Mouse (Mus musculus) midbrain, embryonic 14.5 days (tissue): ENCODE measurements around the gene Bcas3. TPM values are rescaled to one million over a fixed set of nuclear protein-coding genes. Genes with fewer than 3 reads are reported as not detected.

Experiments used
- ATAC-seq: fragments of 200-750 bp; cut with Nextera tagmentation; 2 replicates; pipeline ENCODE4 v1.8.0; 2017; ENCODE audit warnings: moderate number of reproducible peaks, moderate library complexity; ENCODE audit not compliant: low FRiP score, low TSS enrichment
- DNase-seq: peaks from one replicate; pipeline ENCODE4 v3.0.0-alpha.2; 2015
- H3K27ac ChIP-seq: fragments of 300-500 bp; sonication (generic); replicated peaks from 2 replicates; pipeline ENCODE4 v1.5.1; 2014; ENCODE audit warnings: mild to moderate bottlenecking, low read depth, low read length, moderate library complexity
- H3K27me3 ChIP-seq: fragments of 300-500 bp; sonication (generic); 2 replicates; pipeline ENCODE4 v1.6.1; 2014; ENCODE audit warnings: low read length, control low read depth, mixed read lengths; ENCODE audit not compliant: control insufficient read depth, insufficient read depth
- H3K36me3 ChIP-seq: fragments of 300-500 bp; sonication (generic); 2 replicates; pipeline ENCODE4 v1.6.1; 2014; ENCODE audit warnings: low read length, control low read depth; ENCODE audit not compliant: control insufficient read depth, insufficient read depth
- H3K4me1 ChIP-seq: fragments of 300-500 bp; sonication (generic); 2 replicates; pipeline ENCODE4 v1.6.1; 2014; ENCODE audit warnings: mild to moderate bottlenecking, antibody characterized with exemption, low read length, control low read depth; ENCODE audit not compliant: control insufficient read depth, insufficient read depth
- H3K4me2 ChIP-seq: fragments of 300-500 bp; sonication (generic); 2 replicates; pipeline ENCODE4 v1.6.1; 2014; ENCODE audit warnings: mild to moderate bottlenecking, low read length, moderate library complexity
- H3K4me3 ChIP-seq: fragments of 300-500 bp; sonication (generic); replicated peaks from 2 replicates; pipeline ENCODE4 v1.5.1; 2014; ENCODE audit warnings: low read depth, low read length
- H3K9ac ChIP-seq: fragments of 300-500 bp; sonication (generic); replicated peaks from 2 replicates; pipeline ENCODE4 v1.6.1; 2014; ENCODE audit warnings: mild to moderate bottlenecking, low read length, moderate library complexity
- H3K9me3 ChIP-seq: fragments of 300-500 bp; sonication (generic); 2 replicates; pipeline ENCODE4 v1.6.1; 2016; ENCODE audit warnings: low read length, control low read depth, mixed read lengths; ENCODE audit not compliant: control insufficient read depth
- WGBS: fragments of 180-500 bp; shearing (Covaris S2); extraction: QIAGEN DNeasy Blood & Tissue Kit; methylation state at CpG from one replicate; pipeline ENCODE4 v1.1.7; 2014; 5-methylcytosine and 5-hydroxymethylcytosine counted together
- polyA plus RNA-seq: library from polyadenylated mRNA; unstranded; fragments of >200 nt; fragmentation: Nextera tagmentation; extraction: Ambion mirVana; gene quantifications from 2 replicates; pipeline ENCODE4 v1.2.1, GENCODE M21; 2014

Gene Bcas3
- polyA plus RNA-seq, 1 experiment from 2014 or later: 33.4 TPM

- H3K27me3 ChIP-seq: peaks cover 50% of the 10 kb centered on the region
- ATAC-seq (no peak), DNase-seq (no peak)
- peaks cover 4% of the 10 kb centered on the region; the same call in 1 of the 2 replicates for H3K4me1 ChIP-seq
- no peaks in the 10 kb centered on the region for H3K36me3 ChIP-seq
- no peak overlapping the region for H3K9ac ChIP-seq
- 70% methylated on average over 9 of the region's 10 CpGs for WGBS
- no peak overlapping the region for H3K27ac ChIP-seq
- H3K4me2 ChIP-seq: no peak overlapping the region
- H3K9me3 ChIP-seq: no peaks in the 10 kb centered on the region
- no peak overlapping the region for H3K4me3 ChIP-seq
These were observed 472.1 kb downstream of the Bcas3 start for GRCm38 (mm10) chr11:85825031-85825430.

DNA sequence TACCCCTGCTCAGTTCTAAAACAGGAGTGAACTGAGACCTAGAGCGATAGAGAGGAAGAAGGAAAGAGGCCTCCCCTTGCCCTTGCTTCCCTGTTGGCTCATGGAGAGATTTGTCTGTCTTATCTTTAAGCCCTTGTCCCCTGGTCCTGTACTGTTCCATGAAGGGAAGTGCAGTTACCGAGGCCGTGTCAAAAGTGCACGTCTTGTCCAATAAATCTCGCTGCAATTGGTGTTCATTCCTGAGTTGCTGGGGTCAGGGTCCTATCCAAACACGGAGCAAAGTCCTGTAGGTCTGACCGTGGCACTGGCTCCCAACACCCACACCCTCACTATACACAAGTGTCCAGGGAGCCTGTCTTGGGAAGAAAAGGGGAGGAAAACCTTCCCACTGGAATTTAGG lies 472.9 kb downstream of the Bcas3 start:
- Histone ChIP-seq H3K27ac (no peak overlapping the region), H3K4me2 (no peak overlapping the region), H3K4me1 (0 out of 2 replicates have a peak, but pooled peaks cover 5% of the 10 kb centered on the region), H3K36me3 (no peaks in the 10 kb centered on the region), H3K9me3 (no peaks in the 10 kb centered on the region), H3K4me3 (no peak overlapping the region), H3K27me3 (peaks cover 57% of the 10 kb centered on the region), H3K9ac (no peak overlapping the region)
- DNase-seq: no peak
- WGBS: 83% methylated on average over 7 of the region's 7 CpGs
- ATAC-seq: no peak

DNA sequence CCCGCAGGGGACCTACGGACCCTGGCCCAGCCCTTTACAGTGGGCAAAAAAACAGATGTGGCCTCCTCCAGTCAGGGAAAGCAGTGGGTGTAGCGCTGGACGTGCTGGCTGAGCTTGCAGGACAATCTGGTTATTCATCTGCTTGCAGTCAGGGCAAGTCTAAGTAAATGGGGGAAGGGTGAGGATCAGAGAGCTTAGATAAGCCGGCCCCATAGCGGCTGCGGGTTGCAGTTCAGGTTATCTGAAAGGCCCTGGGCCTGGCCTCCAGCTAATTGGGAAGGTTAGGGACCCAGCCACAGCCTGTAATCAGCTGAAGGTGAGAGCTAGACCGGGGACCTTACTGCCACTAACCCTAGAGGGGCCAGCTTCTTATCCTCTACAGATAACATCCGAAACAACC lies 474.4 kb downstream of the Bcas3 start:
- H3K27ac ChIP-seq: no peak overlapping the region
- DNase-seq (no peak), ATAC-seq (no peak)
- H3K9me3 ChIP-seq: no peaks in the 10 kb centered on the region
- H3K4me1 ChIP-seq: peaks cover 10% of the 10 kb centered on the region; the same call in 1 of the 2 replicates
- H3K27me3 ChIP-seq: peaks cover 71% of the 10 kb centered on the region
- WGBS: 14% methylated on average over 9 of the region's 9 CpGs
- no peak overlapping the region for H3K4me3 ChIP-seq
- no peak overlapping the region for H3K4me2 ChIP-seq
- H3K36me3 ChIP-seq: no peaks in the 10 kb centered on the region
- no peak overlapping the region for H3K9ac ChIP-seq

GRCm38 (mm10) chr11:85828691-85829519 lies 475.9 kb downstream of the Bcas3 start:
- no peak overlapping the region for H3K9ac ChIP-seq
- H3K9me3 ChIP-seq: no peaks in the 10 kb centered on the region
- WGBS: 7% methylated on average over 38 of the region's 38 CpGs
- no peak for ATAC-seq
- H3K27ac ChIP-seq: no peak overlapping the region
- H3K4me3 ChIP-seq: no peak overlapping the region
- peaks cover 20% of the 10 kb centered on the region; the same call in 1 of the 2 replicates for H3K4me1 ChIP-seq
- no peaks in the 10 kb centered on the region for H3K36me3 ChIP-seq
- no peak overlapping the region; the same call in 1 of the 2 replicates for H3K4me2 ChIP-seq
- peaks cover 73% of the 10 kb centered on the region for H3K27me3 ChIP-seq
- peak; percentile 38 for DNase-seq

DNA sequence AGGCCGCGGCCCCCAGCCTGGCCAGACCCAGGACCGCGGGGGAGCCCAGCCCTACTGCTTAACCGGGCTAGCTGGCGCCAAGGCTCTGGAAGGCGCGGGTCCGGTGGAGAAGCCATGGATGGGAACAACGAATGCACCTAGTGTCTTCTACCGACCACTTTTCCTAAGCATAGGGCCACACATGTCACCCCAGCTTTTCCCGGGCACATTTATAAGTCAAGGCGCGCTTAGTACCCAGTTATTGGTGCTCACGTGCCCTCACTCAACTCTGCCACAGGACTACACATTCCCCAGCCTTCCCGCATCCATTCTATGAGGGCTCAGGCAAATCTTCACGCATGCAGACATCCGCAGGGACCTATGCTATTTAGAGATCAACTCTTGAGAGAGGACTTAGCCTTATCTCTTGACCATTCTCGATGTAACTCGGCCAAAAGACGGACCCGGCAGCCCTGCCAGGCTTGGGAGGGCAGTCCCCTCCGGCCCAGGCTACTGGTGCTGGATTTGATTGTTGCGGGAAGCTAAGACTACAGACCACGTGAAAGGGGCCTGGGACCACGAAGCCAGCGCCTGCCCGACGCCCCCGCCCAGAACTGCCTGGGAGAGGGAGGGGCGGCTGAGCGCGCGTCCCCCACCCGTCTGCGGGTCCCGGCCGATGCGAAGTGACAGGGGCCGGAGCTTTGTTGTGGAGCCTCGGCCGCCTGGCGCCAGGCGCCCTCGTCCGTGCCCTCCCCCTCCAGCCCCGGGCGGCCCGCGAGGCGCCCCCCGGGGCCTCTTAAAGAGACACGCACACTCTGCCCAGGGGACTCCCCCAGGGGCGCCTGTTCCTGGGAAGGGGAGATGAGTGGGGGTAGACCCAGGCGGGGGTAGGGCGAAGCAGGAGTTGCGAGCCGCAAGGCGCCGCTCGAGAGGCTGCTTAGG lies 476.8 kb downstream of the Bcas3 start:
- peak; percentile 52 for DNase-seq
- Histone ChIP-seq H3K9me3 (no peaks in the 10 kb centered on the region), H3K9ac (0 out of 2 replicates have a peak overlapping the region, but pooled peaks have one; percentile 9), H3K4me1 (peaks cover 20% of the 10 kb centered on the region; the same call in 1 of the 2 replicates), H3K36me3 (no peaks in the 10 kb centered on the region), H3K27me3 (peaks cover 80% of the 10 kb centered on the region), H3K4me2 (peak overlapping the region; percentile 47), H3K4me3 (peak overlapping the region; percentile 21), H3K27ac (no peak overlapping the region)
- ATAC-seq: no peak
- WGBS: under 1% methylated on average over 59 of the region's 61 CpGs

- no peaks in the 10 kb centered on the region for H3K9me3 ChIP-seq
- DNase-seq (peak; percentile 31), ATAC-seq (no peak)
- H3K4me2 ChIP-seq: no peak overlapping the region
- H3K4me3 ChIP-seq: no peak overlapping the region
- H3K36me3 ChIP-seq: no peaks in the 10 kb centered on the region
- peaks cover 20% of the 10 kb centered on the region; the same call in 1 of the 2 replicates for H3K4me1 ChIP-seq
- no peak overlapping the region for H3K27ac ChIP-seq
- H3K9ac ChIP-seq: no peak overlapping the region
- H3K27me3 ChIP-seq: peaks cover 82% of the 10 kb centered on the region
- WGBS: 1% methylated on average over 17 of the region's 17 CpGs
These were observed 478.0 kb downstream of the Bcas3 start for GRCm38 (mm10) chr11:85830901-85831341.

GRCm38 (mm10) chr11:85831656-85832230 lies 478.8 kb downstream of the Bcas3 start:
- no peak for ATAC-seq
- H3K27me3 ChIP-seq: peaks cover 82% of the 10 kb centered on the region
- peaks cover 20% of the 10 kb centered on the region; the same call in 1 of the 2 replicates for H3K4me1 ChIP-seq
- H3K9ac ChIP-seq: no peak overlapping the region
- H3K36me3 ChIP-seq: no peaks in the 10 kb centered on the region
- H3K4me2 ChIP-seq: peak overlapping the region; percentile 60
- WGBS: under 1% methylated on average over 33 of the region's 33 CpGs
- H3K9me3 ChIP-seq: no peaks in the 10 kb centered on the region
- peak; percentile 45 for DNase-seq
- H3K27ac ChIP-seq: no peak overlapping the region
- H3K4me3 ChIP-seq: peak overlapping the region; percentile 26
